Mouse (Mus musculus): ENCODE data around the gene Luc7l. TPM values are rescaled to one million over a fixed set of nuclear protein-coding genes. Genes with fewer than 3 reads are reported as not detected.

Luc7l gene
- 121 and 126 TPM in 2 replicates for polyA plus RNA-seq (2015; fragmentation: Nextera tagmentation; extraction: Ambion mirVana)

DNA sequence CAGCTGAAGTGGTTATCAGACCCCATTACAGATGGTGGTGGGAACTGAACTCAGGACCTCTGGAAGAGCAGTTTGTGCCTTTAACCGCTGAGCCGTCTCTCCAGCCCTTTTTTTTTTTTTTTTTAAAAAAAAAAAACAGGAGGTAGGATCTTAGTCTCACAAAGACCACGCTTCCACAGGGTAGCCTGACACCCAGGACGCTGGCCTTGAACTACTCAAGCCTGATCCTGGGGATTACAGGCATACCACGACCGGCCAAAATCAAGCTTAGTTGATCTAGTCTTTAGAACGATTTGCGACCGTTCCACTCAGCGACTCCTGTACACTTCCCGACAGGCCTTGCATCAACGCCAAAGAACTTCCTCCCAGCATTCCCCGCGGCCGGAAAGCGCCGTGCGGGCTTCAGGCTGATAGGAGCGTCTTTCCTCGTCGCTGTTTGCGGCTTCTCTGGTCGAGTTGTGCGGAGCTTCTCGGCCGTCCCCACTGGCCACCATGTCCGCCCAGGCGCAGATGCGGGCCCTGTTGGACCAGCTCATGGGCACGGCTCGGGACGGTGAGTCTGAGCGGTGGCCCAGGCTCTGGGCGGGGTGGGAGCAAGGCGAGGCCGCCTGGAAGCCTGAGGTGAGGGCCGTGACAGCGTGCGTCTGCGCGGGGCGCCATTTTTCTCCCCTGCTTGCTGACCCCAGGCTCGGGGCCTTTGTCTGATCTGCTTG is at the start of gene Luc7l:
Gene Luc7l, plus strand, starts transcription at position 358 of the 713 bp plus-strand sequence.
- ATAC-seq = peak; percentile 97
- no peaks in the 10 kb centered on the region for H3K27me3 ChIP-seq
- peak within 1 kb of the TSS; percentile 99 for H3K27ac ChIP-seq
- H3K4me3 ChIP-seq (replicated peaks) = peak within 1 kb of the TSS; percentile 98
- WGBS = 0% methylated on average over 43 of the region's 43 CpGs
- H3K9me3 ChIP-seq = no peaks in the 10 kb centered on the region
- peak within 1 kb of the TSS; percentile 99 for H3K9ac ChIP-seq (replicated peaks)
- H3K4me2 ChIP-seq (replicated peaks) = peak within 1 kb of the TSS; percentile 79
- peaks cover 15% of the 10 kb centered on the region for H3K36me3 ChIP-seq
- H3K4me1 ChIP-seq (replicated peaks) = peaks cover 17% of the 10 kb centered on the region

DNA sequence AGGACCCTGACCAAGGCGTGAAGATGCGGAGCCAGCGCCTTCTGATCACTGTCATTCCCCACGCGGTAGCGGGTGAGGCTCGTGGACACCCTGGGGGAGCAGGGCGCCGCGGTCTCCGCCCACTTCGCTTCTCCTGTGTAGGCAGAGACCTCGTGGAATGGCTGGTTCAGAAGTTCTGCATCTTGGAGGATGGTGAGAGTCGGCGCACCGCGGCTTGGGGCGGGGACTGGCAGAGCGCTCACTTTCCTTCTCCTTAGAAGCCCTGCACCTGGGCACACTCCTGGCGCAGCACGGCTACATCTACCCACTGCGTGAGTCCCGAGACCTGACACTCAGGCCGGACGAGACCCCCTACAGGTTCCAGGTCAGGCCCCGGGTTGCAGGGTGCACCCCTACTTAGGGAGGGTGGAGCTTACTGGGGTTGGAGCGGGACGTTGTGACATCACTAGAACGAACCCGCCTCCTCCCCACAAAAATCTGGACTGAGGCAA is 49.3 kb upstream of the Luc7l start:
- ATAC-seq = no peak
- H3K4me3 ChIP-seq (replicated peaks) = peak overlapping the region; percentile 42
- peak overlapping the region; percentile 17 for H3K9ac ChIP-seq (replicated peaks)
- no peaks in the 10 kb centered on the region for H3K36me3 ChIP-seq
- no peaks in the 10 kb centered on the region for H3K9me3 ChIP-seq
- 1% methylated on average over 30 of the region's 30 CpGs for WGBS
- H3K4me2 ChIP-seq (replicated peaks) = peak overlapping the region; percentile 69
- no peak overlapping the region for H3K27ac ChIP-seq
- H3K4me1 ChIP-seq (replicated peaks) = peaks cover 28% of the 10 kb centered on the region
- peaks cover 72% of the 10 kb centered on the region for H3K27me3 ChIP-seq

- Histone ChIP-seq H3K27me3 (peaks cover 60% of the 10 kb centered on the region), H3K4me3 (replicated peaks) (no peak overlapping the region)
Observed at GRCm38 (mm10) chr17:26204766-26205165, 47.9 kb upstream of the Luc7l start.

GRCm38 (mm10) chr17:26206392-26206791 is 46.3 kb upstream of the Luc7l start:
- no peaks in the 10 kb centered on the region for H3K9me3 ChIP-seq
- H3K4me1 ChIP-seq (replicated peaks) = peaks cover 14% of the 10 kb centered on the region
- no peak overlapping the region for H3K27ac ChIP-seq
- H3K4me3 ChIP-seq (replicated peaks) = no peak overlapping the region
- ATAC-seq = no peak
- no peak overlapping the region for H3K9ac ChIP-seq (replicated peaks)
- H3K27me3 ChIP-seq = peaks cover 43% of the 10 kb centered on the region
- no peak overlapping the region for H3K4me2 ChIP-seq (replicated peaks)
- no peaks in the 10 kb centered on the region for H3K36me3 ChIP-seq
- 47% methylated on average over 1 of the region's 1 CpGs for WGBS

More at GRCm38 (mm10) chr17:26204766-26205165, 47.9 kb upstream of the Luc7l start:
- H3K4me1 ChIP-seq (replicated peaks) = peaks cover 28% of the 10 kb centered on the region
- H3K9me3 ChIP-seq = no peaks in the 10 kb centered on the region
- H3K4me2 ChIP-seq (replicated peaks) = no peak overlapping the region
- no peak overlapping the region for H3K27ac ChIP-seq
- 23% methylated on average over 11 of the region's 11 CpGs for WGBS
- H3K9ac ChIP-seq (replicated peaks) = no peak overlapping the region; the same call in 1 of the 2 replicates
- ATAC-seq = no peak
- H3K36me3 ChIP-seq = no peaks in the 10 kb centered on the region

GRCm38 (mm10) chr17:26207686-26208085 is 45.0 kb upstream of the Luc7l start, which contains the start of gene Arhgdig:
Gene Arhgdig (minus strand): TSS chr17:26207786.
- ATAC-seq = no peak
- WGBS = 87% methylated on average over 12 of the region's 12 CpGs
- no peak within 1 kb of the TSS for H3K27ac ChIP-seq
- H3K4me1 ChIP-seq (replicated peaks) = peaks cover 10% of the 10 kb centered on the region
- no peaks in the 10 kb centered on the region for H3K9me3 ChIP-seq
- peaks cover 3% of the 10 kb centered on the region; the same call in 1 of the 2 replicates for H3K36me3 ChIP-seq
- H3K27me3 ChIP-seq = peaks cover 30% of the 10 kb centered on the region
- H3K4me3 ChIP-seq (replicated peaks) = no peak within 1 kb of the TSS
- H3K4me2 ChIP-seq (replicated peaks) = no peak within 1 kb of the TSS
- H3K9ac ChIP-seq (replicated peaks) = no peak within 1 kb of the TSS

DNA sequence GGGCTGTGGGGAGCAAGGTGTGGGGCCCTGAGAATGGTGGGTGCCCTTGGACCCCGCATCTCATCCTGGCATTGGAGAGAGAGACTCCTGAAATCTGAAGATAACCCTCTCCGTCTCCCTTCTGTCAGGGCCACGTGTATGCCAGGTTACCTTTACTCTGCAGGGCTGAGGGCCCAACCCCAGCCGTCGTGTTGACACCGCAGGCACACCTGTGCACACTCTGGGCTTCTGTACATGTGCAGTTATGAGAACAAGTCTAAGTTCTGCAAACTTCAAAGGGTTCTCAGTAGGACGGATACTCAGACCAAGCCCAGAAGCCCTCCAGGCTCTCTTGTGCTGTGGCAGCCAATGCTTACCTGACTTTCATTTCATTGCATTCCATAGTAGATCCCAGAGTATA is 40.5 kb upstream of the Luc7l start:
- Histone ChIP-seq H3K36me3 (peaks cover 38% of the 10 kb centered on the region), H3K4me3 (replicated peaks) (no peak overlapping the region), H3K9me3 (no peaks in the 10 kb centered on the region), H3K27ac (no peak overlapping the region), H3K4me1 (replicated peaks) (no peaks in the 10 kb centered on the region), H3K27me3 (no peaks in the 10 kb centered on the region; the same call in 1 of the 2 replicates), H3K9ac (replicated peaks) (no peak overlapping the region), H3K4me2 (replicated peaks) (no peak overlapping the region)
- no peak for ATAC-seq
- 91% methylated on average over 7 of the region's 7 CpGs for WGBS

- Histone ChIP-seq H3K27me3 (no peaks in the 10 kb centered on the region), H3K4me3 (replicated peaks) (no peak overlapping the region), H3K27ac (no peak overlapping the region), H3K4me1 (replicated peaks) (no peaks in the 10 kb centered on the region), H3K9ac (replicated peaks) (no peak overlapping the region), H3K4me2 (replicated peaks) (no peak overlapping the region), H3K36me3 (peaks cover 42% of the 10 kb centered on the region), H3K9me3 (no peaks in the 10 kb centered on the region)
- no peak for ATAC-seq
- 86% methylated on average over 11 of the region's 11 CpGs for WGBS
Observed at GRCm38 (mm10) chr17:26212681-26213080, 40.0 kb upstream of the Luc7l start.

DNA sequence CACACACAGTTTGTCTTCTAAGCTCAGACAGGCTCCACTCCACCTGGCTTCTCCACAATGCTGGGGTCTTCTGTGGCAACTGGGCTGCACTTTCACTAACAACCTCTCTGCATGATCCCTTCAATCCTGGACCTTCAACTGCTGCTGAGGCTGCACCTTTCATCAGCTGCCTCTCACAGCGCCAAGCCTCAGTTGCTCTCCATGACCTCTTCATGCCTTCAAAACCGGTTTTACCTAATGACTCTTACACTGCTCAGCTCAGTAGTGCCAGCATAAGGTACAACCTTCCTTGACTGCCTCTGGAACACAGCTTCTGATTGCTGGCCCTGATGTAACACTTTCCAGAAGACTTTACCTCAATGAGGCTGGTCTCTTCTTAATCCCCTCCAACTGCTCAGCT is 31.2 kb upstream of the Luc7l start:
- no peaks in the 10 kb centered on the region for H3K4me1 ChIP-seq (replicated peaks)
- H3K27me3 ChIP-seq = no peaks in the 10 kb centered on the region
- H3K9me3 ChIP-seq = no peaks in the 10 kb centered on the region
- H3K9ac ChIP-seq (replicated peaks) = no peak overlapping the region
- no peak overlapping the region for H3K4me2 ChIP-seq (replicated peaks)
- H3K4me3 ChIP-seq (replicated peaks) = no peak overlapping the region
- H3K27ac ChIP-seq = no peak overlapping the region
- no peak for ATAC-seq
- peaks cover 27% of the 10 kb centered on the region for H3K36me3 ChIP-seq
- WGBS = 76% methylated on average over 2 of the region's 2 CpGs

DNA sequence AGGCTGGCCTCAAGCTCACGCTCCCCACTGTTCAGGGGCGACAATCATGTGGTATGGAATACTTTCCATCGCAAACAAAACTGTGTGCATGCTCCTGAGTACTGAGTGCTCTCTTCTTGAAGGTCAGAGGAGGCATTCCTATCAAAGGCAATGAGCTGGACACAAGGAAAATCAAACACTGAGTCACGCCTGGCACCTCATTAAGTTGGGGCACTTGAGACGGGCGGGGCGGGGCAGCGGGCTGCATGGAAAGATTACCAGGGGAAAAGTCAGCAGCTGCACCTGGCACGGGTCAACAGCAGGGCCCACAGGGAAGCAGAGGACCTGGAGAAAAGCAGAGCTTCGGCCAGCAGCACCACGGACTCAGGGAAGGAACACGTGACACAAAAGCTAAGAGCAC is 27.5 kb upstream of the Luc7l start:
- no peak for ATAC-seq
- Histone ChIP-seq H3K4me1 (replicated peaks) (no peaks in the 10 kb centered on the region), H3K9me3 (no peaks in the 10 kb centered on the region), H3K4me2 (replicated peaks) (no peak overlapping the region), H3K36me3 (0 out of 2 replicates have a peak, but pooled peaks cover 4% of the 10 kb centered on the region), H3K9ac (replicated peaks) (no peak overlapping the region), H3K27me3 (no peaks in the 10 kb centered on the region), H3K4me3 (replicated peaks) (no peak overlapping the region), H3K27ac (no peak overlapping the region)
- 87% methylated on average over 12 of the region's 12 CpGs for WGBS

DNA sequence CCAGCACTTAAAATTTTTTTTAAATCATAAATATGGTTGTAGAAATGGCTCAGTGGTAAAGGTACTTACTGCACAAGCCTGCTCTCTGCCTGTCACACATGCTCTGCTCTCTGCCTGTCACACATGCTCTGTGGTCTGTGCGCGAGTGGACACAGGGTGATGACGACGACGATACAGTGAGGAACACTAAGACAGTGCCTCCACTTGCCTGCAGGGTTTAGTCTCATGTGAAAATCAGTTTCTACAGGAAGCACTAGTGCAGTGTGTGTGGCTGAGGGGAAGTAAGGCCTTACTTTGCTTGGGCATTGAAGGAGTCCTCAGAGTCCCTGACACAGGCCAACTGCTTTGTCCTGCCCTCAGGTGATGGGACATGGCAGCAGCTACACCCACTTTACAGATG is 22.9 kb upstream of the Luc7l start:
- H3K27ac ChIP-seq = no peak overlapping the region
- no peak overlapping the region for H3K4me3 ChIP-seq (replicated peaks)
- no peak for ATAC-seq
- H3K27me3 ChIP-seq = no peaks in the 10 kb centered on the region
- WGBS = 98% methylated on average over 5 of the region's 5 CpGs
- H3K4me1 ChIP-seq (replicated peaks) = no peaks in the 10 kb centered on the region
- H3K9ac ChIP-seq (replicated peaks) = no peak overlapping the region
- no peaks in the 10 kb centered on the region for H3K9me3 ChIP-seq
- 0 out of 2 replicates have a peak, but pooled peaks cover 5% of the 10 kb centered on the region for H3K36me3 ChIP-seq
- H3K4me2 ChIP-seq (replicated peaks) = no peak overlapping the region

GRCm38 (mm10) chr17:26231156-26231555 is 21.5 kb upstream of the Luc7l start:
- WGBS = 87% methylated on average over 5 of the region's 5 CpGs
- no peak for ATAC-seq
- no peaks in the 10 kb centered on the region for H3K27me3 ChIP-seq
- H3K4me3 ChIP-seq (replicated peaks) = no peak overlapping the region
- 0 out of 2 replicates have a peak, but pooled peaks cover 5% of the 10 kb centered on the region for H3K36me3 ChIP-seq
- no peak overlapping the region for H3K27ac ChIP-seq
- no peak overlapping the region for H3K9ac ChIP-seq (replicated peaks)
- H3K4me1 ChIP-seq (replicated peaks) = 0 out of 2 replicates have a peak, but pooled peaks cover 3% of the 10 kb centered on the region
- no peaks in the 10 kb centered on the region for H3K9me3 ChIP-seq
- no peak overlapping the region for H3K4me2 ChIP-seq (replicated peaks)

- Histone ChIP-seq H3K9ac (replicated peaks) (no peak overlapping the region), H3K27ac (no peak overlapping the region), H3K9me3 (no peaks in the 10 kb centered on the region), H3K4me1 (replicated peaks) (0 out of 2 replicates have a peak, but pooled peaks cover 3% of the 10 kb centered on the region), H3K4me3 (replicated peaks) (no peak overlapping the region), H3K36me3 (0 out of 2 replicates have a peak, but pooled peaks cover 5% of the 10 kb centered on the region), H3K27me3 (no peaks in the 10 kb centered on the region), H3K4me2 (replicated peaks) (no peak overlapping the region)
- no peak for ATAC-seq
- 70% methylated on average over 8 of the region's 8 CpGs for WGBS
Observed at GRCm38 (mm10) chr17:26232863-26233262, 19.8 kb upstream of the Luc7l start.
